Mouse (Mus musculus) MEL (cell line): ENCODE measurements around the gene Piga. TPM values are rescaled to one million over a fixed set of nuclear protein-coding genes. Genes with fewer than 3 reads are reported as not detected.

Source experiments
- DNase-seq: peaks from one replicate; pipeline ENCODE4 v3.0.0; 2011; ENCODE audit warnings: low read depth, low spot score
- H3K27ac ChIP-seq: 2 replicates; pipeline ENCODE4 v1.5.1; 2012; ENCODE audit warnings: low read depth, mild to moderate bottlenecking, control low read depth, low read length, moderate library complexity; ENCODE audit not compliant: control insufficient read depth
- H3K27me3 ChIP-seq, 2 experiments: fragments of 150-350 bp in 1 of 2; sonication (generic) in 1 of 2; 2 replicates each; pipeline ENCODE4 v1.6.1; 2012; ENCODE audit warnings: low read length in 2 of 2, mild to moderate bottlenecking in 2 of 2, improper control_type of control experiment in 1 of 2, moderate library complexity in 1 of 2; ENCODE audit not compliant: insufficient read depth in 2 of 2, control insufficient read depth in 1 of 2
- H3K36me3 ChIP-seq, 2 experiments: 2 replicates each; pipeline ENCODE4 v1.6.1; 2012 to 2014; ENCODE audit warnings: low read length in 2 of 2, improper control_type of control experiment in 1 of 2, inconsistent platforms in 1 of 2, mild to moderate bottlenecking in 1 of 2; ENCODE audit not compliant: insufficient read depth in 2 of 2, control insufficient read depth in 1 of 2
- H3K4me1 ChIP-seq, 2 experiments: fragments of 150-350 bp in 1 of 2; sonication (generic) in 1 of 2; 2 replicates each; pipeline ENCODE4 v1.6.1; 2012; ENCODE audit warnings: low read length in 2 of 2, improper control_type of control experiment in 1 of 2, mild to moderate bottlenecking in 1 of 2; ENCODE audit not compliant: insufficient read depth in 2 of 2, control insufficient read depth in 1 of 2
- H3K4me3 ChIP-seq, 2 experiments: fragments of 150-350 bp in 1 of 2; sonication (generic) in 1 of 2; 2 replicates each; pipeline ENCODE4 v1.5.1; 2012; ENCODE audit warnings: low read depth in 2 of 2, low read length in 2 of 2, mild to moderate bottlenecking in 2 of 2, moderate library complexity in 2 of 2, control low read depth in 1 of 2, improper control_type of control experiment in 1 of 2; ENCODE audit not compliant: control insufficient read depth in 1 of 2, insufficient read depth in 1 of 2
- H3K79me2 ChIP-seq: 2 replicates; pipeline ENCODE4 v1.6.1; 2012; ENCODE audit warnings: mild to moderate bottlenecking, low read length, moderate library complexity; ENCODE audit not compliant: control insufficient read depth, poor library complexity, insufficient read depth
- H3K9ac ChIP-seq: 2 replicates; pipeline ENCODE4 v1.6.1; 2012; ENCODE audit warnings: low read depth, mild to moderate bottlenecking, control low read depth, low read length, moderate library complexity; ENCODE audit not compliant: control insufficient read depth, poor library complexity, severe bottlenecking
- H3K9me3 ChIP-seq: fragments of 150-350 bp; sonication (generic); replicated peaks from 2 replicates; pipeline ENCODE4 v1.6.1; 2012; ENCODE audit warnings: mild to moderate bottlenecking, low read length, improper control_type of control experiment, moderate library complexity; ENCODE audit not compliant: insufficient read depth
- CHD2 ChIP-seq: IDR thresholded peaks from 2 replicates; pipeline ENCODE4 v1.6.1; 2011; ENCODE audit warnings: low read length, improper control_type of control experiment
- CTCF ChIP-seq, 3 experiments: IDR thresholded peaks in 2 of 3; conservative IDR thresholded peaks in 1 of 3; 2 replicates each; pipeline ENCODE4 v1.5.1; 2011 to 2012; ENCODE audit warnings: low read length in 3 of 3, low read depth in 2 of 3, mild to moderate bottlenecking in 2 of 3, improper control_type of control experiment in 1 of 3, inconsistent platforms in 1 of 3, mixed read lengths in 1 of 3, moderate library complexity in 1 of 3; ENCODE audit not compliant: control insufficient read depth in 1 of 3, insufficient read depth in 1 of 3, poor library complexity in 1 of 3, severe bottlenecking in 1 of 3
- ELF1 ChIP-seq: IDR thresholded peaks from 2 replicates; pipeline ENCODE4 v1.6.1; 2014; ENCODE audit warnings: low read depth, mild to moderate bottlenecking, inconsistent platforms, low read length, improper control_type of control experiment, moderate library complexity
- EP300 ChIP-seq, 2 experiments: IDR thresholded peaks; 2 replicates each; pipeline ENCODE4 v1.6.1; 2011; ENCODE audit warnings: improper control_type of control experiment in 2 of 2, low read length in 2 of 2, low read depth in 1 of 2, mild to moderate bottlenecking in 1 of 2
- ETS1 ChIP-seq: IDR thresholded peaks from 2 replicates; pipeline ENCODE4 v1.6.1; 2012; ENCODE audit warnings: low read depth, mild to moderate bottlenecking, inconsistent platforms, low read length, improper control_type of control experiment, moderate library complexity
- GABPA ChIP-seq: IDR thresholded peaks from 2 replicates; pipeline ENCODE4 v1.6.1; 2012; ENCODE audit warnings: low read depth, mild to moderate bottlenecking, inconsistent platforms, low read length, improper control_type of control experiment, moderate library complexity
- KAT2A ChIP-seq: conservative IDR thresholded peaks from 2 replicates; pipeline ENCODE4 v1.6.1; 2012; ENCODE audit warnings: low read depth, low read length, improper control_type of control experiment, inconsistent platforms
- MAFK ChIP-seq: IDR thresholded peaks from 2 replicates; pipeline ENCODE4 v1.6.1; 2011; ENCODE audit warnings: low read depth, mild to moderate bottlenecking, low read length, improper control_type of control experiment, borderline replicate concordance
- MEF2A ChIP-seq: IDR thresholded peaks from 2 replicates; pipeline ENCODE4 v1.6.1; 2014; ENCODE audit warnings: low read depth, mild to moderate bottlenecking, inconsistent platforms, low read length, improper control_type of control experiment; ENCODE audit not compliant: poor library complexity, insufficient replicate concordance, severe bottlenecking; ENCODE audit errors: extremely low read depth
- MYB ChIP-seq: IDR thresholded peaks from 2 replicates; pipeline ENCODE4 v1.6.1; 2011; ENCODE audit warnings: mild to moderate bottlenecking, low read depth, low read length, improper control_type of control experiment
- MYC ChIP-seq: IDR thresholded peaks from 2 replicates; pipeline ENCODE4 v1.6.1; 2011; ENCODE audit warnings: low read depth, mild to moderate bottlenecking, low read length, improper control_type of control experiment, moderate library complexity
- NELFE ChIP-seq: IDR thresholded peaks from 2 replicates; pipeline ENCODE4 v1.6.1; 2011; ENCODE audit warnings: low read depth, low read length, improper control_type of control experiment
- NRF1 ChIP-seq: IDR thresholded peaks from 2 replicates; pipeline ENCODE4 v1.6.1; 2014; ENCODE audit warnings: low read depth, mild to moderate bottlenecking, inconsistent platforms, low read length, improper control_type of control experiment, moderate library complexity; ENCODE audit not compliant: poor library complexity, insufficient read depth, severe bottlenecking
- TCF12 ChIP-seq: IDR thresholded peaks from 2 replicates; pipeline ENCODE4 v1.6.1; 2014; ENCODE audit warnings: low read depth, mild to moderate bottlenecking, inconsistent platforms, low read length, improper control_type of control experiment, moderate library complexity
- USF1 ChIP-seq: IDR thresholded peaks from 2 replicates; pipeline ENCODE4 v1.6.1; 2014; ENCODE audit warnings: low read depth, mild to moderate bottlenecking, inconsistent platforms, low read length, improper control_type of control experiment, moderate library complexity
- ZC3H11A ChIP-seq: IDR thresholded peaks from 2 replicates; pipeline ENCODE4 v1.6.1; 2012; ENCODE audit warnings: low read depth, mild to moderate bottlenecking, inconsistent platforms, low read length, improper control_type of control experiment
- ZKSCAN1 ChIP-seq: IDR thresholded peaks from 2 replicates; pipeline ENCODE4 v1.6.1; 2012; ENCODE audit warnings: low read depth, mild to moderate bottlenecking, inconsistent platforms, low read length, improper control_type of control experiment, moderate library complexity
- ZNF384 ChIP-seq: IDR thresholded peaks from 2 replicates; pipeline ENCODE4 v1.6.1; 2012; ENCODE audit warnings: low read depth, mild to moderate bottlenecking, inconsistent platforms, low read length, improper control_type of control experiment
- polyA plus RNA-seq, 2 experiments: library from polyadenylated mRNA; stranded (reverse) in 1 of 2; unstranded in 1 of 2; fragments of >175 nt in 1 of 2; fragments of >200 nt in 1 of 2; gene quantifications; 2 replicates each; pipeline versions ENCODE4 v1.2.1 to v1.2.4; 2012; ENCODE audit warnings: low replicate concordance in 2 of 2, low read depth in 1 of 2; ENCODE audit not compliant: insufficient read length in 2 of 2, insufficient read depth in 1 of 2, missing spikeins in 1 of 2
- total RNA-seq: library from RNA; depleted of rRNA; stranded (reverse); fragments of 300-350 nt; gene quantifications from 2 replicates; pipeline ENCODE4 v1.2.3, GENCODE M21; 2012

The Piga gene
- total and polyA plus RNA-seq, 3 experiments = 21.5 to 41.2 (median 30.0) TPM

DNA sequence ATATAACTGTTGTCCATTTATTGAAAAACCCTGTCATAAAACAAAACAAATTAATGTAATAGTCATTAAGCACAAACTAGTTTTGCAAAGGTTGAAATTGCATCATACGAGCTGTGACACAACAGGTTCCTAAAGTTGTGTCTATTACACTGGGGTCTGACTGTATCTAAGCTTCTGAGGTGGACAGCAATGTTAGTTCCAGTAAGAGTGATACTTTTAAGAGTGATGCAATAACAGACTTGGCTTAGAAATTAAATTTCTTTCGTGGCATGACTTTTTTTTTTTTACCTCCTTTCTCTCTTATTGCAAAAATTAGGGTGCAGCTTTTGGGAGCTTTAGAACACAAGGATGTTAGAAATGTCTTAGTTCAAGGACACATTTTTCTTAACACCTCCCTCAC, 8.6 kb downstream of the Piga start:
- Histone ChIP-seq H3K9ac (no peak overlapping the region; the same call in 1 of the 2 replicates), H3K79me2 (no peaks in the 10 kb centered on the region; the same call in 1 of the 2 replicates), H3K27me3 (no peaks in the 10 kb centered on the region), H3K27ac (peak overlapping the region; percentile 24; the same call in 1 of the 2 replicates), H3K4me3 (peak overlapping the region in 1 of 2 experiments; percentile 35; a peak in 1 of 4 replicates), H3K36me3 (peaks cover 47 to 73% of the 10 kb centered on the region in 2 experiments), H3K9me3 (no peaks in the 10 kb centered on the region), H3K4me1 (peaks cover 26 to 61% of the 10 kb centered on the region in 2 experiments)
- TF ChIP-seq ZNF384 = peak; percentile 66; the same call in 1 of the 2 replicates
- TF ChIP-seq TCF12 = peak; percentile 50; the same call in 1 of the 2 replicates
- 0 out of 2 replicates have a peak, but pooled peaks have one; percentile 13 for TF ChIP-seq KAT2A
- TF ChIP-seq NRF1 = no peak
- TF ChIP-seq USF1 = no peak
- TF ChIP-seq EP300 (IDR thresholded peaks at IDR 0.05; ENCODE audit: low read depth in 1 of 2, low read length in 2 of 2) = peak in 1 of 2 experiments; percentile 76; a peak in 1 of 4 replicates
- TF ChIP-seq ETS1 = peak; percentile 45; the same call in 1 of the 2 replicates
- DNase-seq = no peak

- Histone ChIP-seq H3K4me3 (no peak overlapping the region), H3K36me3 (peaks cover 28 to 59% of the 10 kb centered on the region in 2 experiments), H3K79me2 (no peaks in the 10 kb centered on the region), H3K27ac (no peak overlapping the region), H3K4me1 (peaks cover 11 to 48% of the 10 kb centered on the region in 2 experiments; a peak in 3 of 4 replicates), H3K9ac (no peak overlapping the region), H3K27me3 (no peaks in the 10 kb centered on the region), H3K9me3 (no peaks in the 10 kb centered on the region)
- no peak for DNase-seq
- TF ChIP-seq NELFE (no peak), MEF2A (no peak), TCF12 (no peak), ZC3H11A (no peak), NRF1 (no peak), GABPA (no peak), ZKSCAN1 (no peak), KAT2A (no peak), MYB (no peak), CHD2 (no peak), CTCF (IDR thresholded peaks at IDR 0.05 in 2 of 3, conservative IDR thresholded peaks at IDR 0.05 in 1 of 3; ENCODE audit: control insufficient read depth in 1 of 3, insufficient read depth in 1 of 3, low read depth in 2 of 3, low read length in 3 of 3, poor library complexity in 1 of 3, severe bottlenecking in 1 of 3) (no peak), ELF1 (no peak), MAFK (no peak), MYC (no peak)
Measured at GRCm38 (mm10) chrX:164430621-164431020, 11.0 kb downstream of the Piga start.
